Mouse (Mus musculus) G1E (cell line): ENCODE results near the gene Iqcf3. TPM values are rescaled to one million over a fixed set of nuclear protein-coding genes. Genes with fewer than 3 reads are reported as not detected.

ENCODE experiments used
- ATAC-seq: 2 replicates; pipeline ENCODE4 v1.8.0; 2016; ENCODE audit warnings: mild to moderate bottlenecking; ENCODE audit not compliant: insufficient number of reproducible peaks, poor library complexity, low FRiP score, severe bottlenecking; ENCODE audit errors: extremely low read depth
- DNase-seq: peaks from one replicate; pipeline ENCODE4 v3.0.0; 2012; ENCODE audit warnings: low spot score
- H3K27me3 ChIP-seq: 2 replicates; pipeline ENCODE4 v1.6.1; 2012; ENCODE audit warnings: mild to moderate bottlenecking, low read length, inconsistent platforms; ENCODE audit not compliant: insufficient read depth
- H3K36me3 ChIP-seq: replicated peaks from 2 replicates; pipeline ENCODE3; 2012; ENCODE audit warnings: mild to moderate bottlenecking, inconsistent platforms
- H3K4me1 ChIP-seq: 2 replicates; pipeline ENCODE4 v1.6.1; 2012; ENCODE audit warnings: low read depth, low read length, inconsistent platforms, mixed read lengths; ENCODE audit not compliant: insufficient read depth
- H3K4me3 ChIP-seq: 2 replicates; pipeline ENCODE4 v1.5.1; 2012; ENCODE audit warnings: low read depth, mild to moderate bottlenecking, inconsistent platforms, low read length, moderate library complexity, mixed read lengths
- H3K9me3 ChIP-seq: replicated peaks from 2 replicates; pipeline ENCODE4 v1.6.1; 2012; ENCODE audit warnings: inconsistent platforms
- CTCF ChIP-seq: IDR thresholded peaks from 2 replicates; pipeline ENCODE4 v1.5.1; 2012; ENCODE audit warnings: low read depth, low read length, inconsistent platforms, mixed read lengths
- GATA1 ChIP-seq: IDR thresholded peaks from 2 replicates; pipeline ENCODE4 v1.6.1; 2012; ENCODE audit warnings: borderline replicate concordance, low read length, inconsistent platforms, mixed read lengths
- GATA2 ChIP-seq: IDR thresholded peaks from 2 replicates; pipeline ENCODE4 v1.6.1; 2012; ENCODE audit warnings: low read depth, low read length, inconsistent platforms, borderline replicate concordance
- POLR2AphosphoS5 ChIP-seq: IDR thresholded peaks from 2 replicates; pipeline ENCODE4 v1.6.1; 2012; ENCODE audit warnings: low read depth, low read length, inconsistent platforms; ENCODE audit not compliant: insufficient replicate concordance
- TAL1 ChIP-seq: conservative IDR thresholded peaks from 2 replicates; pipeline ENCODE4 v1.6.1; 2012; ENCODE audit warnings: low read depth, low read length, inconsistent platforms, mixed read lengths
- polyA plus RNA-seq: library from polyadenylated mRNA; stranded (reverse); fragments of >175 nt; gene quantifications from 2 replicates; pipeline ENCODE4 v1.2.3, GENCODE M21; 2012
- total RNA-seq, 2 experiments: library from RNA; stranded (forward) in 1 of 2; stranded (reverse) in 1 of 2; fragments of 200-1000 nt in 1 of 2; fragments of >200 nt in 1 of 2; fragmentation: Nextera tagmentation in 1 of 2; gene quantifications; 2 replicates each; pipeline ENCODE4 v1.2.3; 2014 to 2017

The Iqcf3 gene
- total and polyA plus RNA-seq, 3 experiments: not detected

DNA sequence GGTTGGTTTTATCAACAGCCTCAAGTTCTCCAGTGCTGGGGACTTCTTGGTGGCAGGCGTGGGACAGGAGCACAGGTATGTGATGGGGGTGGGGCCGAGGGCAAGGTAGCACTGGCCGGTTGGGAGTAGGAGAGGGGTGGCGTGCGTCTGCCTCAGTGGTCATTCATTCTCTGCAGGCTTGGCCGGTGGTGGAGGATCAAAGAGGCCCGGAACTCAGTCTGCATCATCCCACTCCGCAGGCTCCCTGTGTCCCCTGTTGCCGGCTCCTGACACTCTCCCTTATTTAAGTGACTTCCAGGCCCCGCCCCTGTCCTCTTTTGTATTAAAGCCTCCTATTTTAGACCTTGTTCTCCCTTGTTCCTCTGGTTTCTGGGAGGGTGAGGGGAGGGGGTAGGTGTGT lies 76.4 kb downstream of the Iqcf3 start:
- peaks cover 25% of the 10 kb centered on the region for H3K4me1 ChIP-seq
- DNase-seq (no peak), ATAC-seq (no peak)
- no peak overlapping the region for H3K4me3 ChIP-seq
- TF ChIP-seq CTCF (no peak), POLR2AphosphoS5 (no peak), GATA1 (no peak), TAL1 (no peak), GATA2 (no peak)
- no peaks in the 10 kb centered on the region for H3K9me3 ChIP-seq
- peaks cover 67% of the 10 kb centered on the region for H3K36me3 ChIP-seq
- H3K27me3 ChIP-seq: no peaks in the 10 kb centered on the region

DNA sequence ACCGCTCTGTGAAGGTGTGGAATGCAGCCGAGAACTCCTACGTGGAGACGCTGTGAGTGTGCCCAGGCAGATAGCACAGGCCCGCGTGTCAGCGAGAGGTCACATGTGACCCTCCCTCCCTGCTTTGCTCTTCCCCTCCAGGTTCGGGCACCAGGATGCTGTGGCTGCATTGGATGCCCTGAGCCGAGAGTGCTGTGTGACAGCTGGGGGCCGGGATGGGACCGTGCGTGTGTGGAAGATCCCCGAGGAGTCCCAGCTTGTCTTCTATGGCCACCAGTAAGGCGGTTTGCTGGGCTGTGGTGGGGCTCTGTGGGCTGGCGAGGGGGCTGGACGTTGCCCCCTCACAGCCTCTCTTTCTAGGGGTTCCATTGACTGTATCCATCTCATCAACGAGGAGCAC lies 77.8 kb downstream of the Iqcf3 start:
- DNase-seq (no peak), ATAC-seq (no peak)
- no peaks in the 10 kb centered on the region for H3K9me3 ChIP-seq
- H3K4me3 ChIP-seq: no peak overlapping the region
- peaks cover 73% of the 10 kb centered on the region for H3K36me3 ChIP-seq
- TF ChIP-seq POLR2AphosphoS5 (no peak), GATA2 (no peak), CTCF (no peak), TAL1 (no peak), GATA1 (no peak)
- no peaks in the 10 kb centered on the region for H3K27me3 ChIP-seq
- H3K4me1 ChIP-seq: peaks cover 36% of the 10 kb centered on the region

DNA sequence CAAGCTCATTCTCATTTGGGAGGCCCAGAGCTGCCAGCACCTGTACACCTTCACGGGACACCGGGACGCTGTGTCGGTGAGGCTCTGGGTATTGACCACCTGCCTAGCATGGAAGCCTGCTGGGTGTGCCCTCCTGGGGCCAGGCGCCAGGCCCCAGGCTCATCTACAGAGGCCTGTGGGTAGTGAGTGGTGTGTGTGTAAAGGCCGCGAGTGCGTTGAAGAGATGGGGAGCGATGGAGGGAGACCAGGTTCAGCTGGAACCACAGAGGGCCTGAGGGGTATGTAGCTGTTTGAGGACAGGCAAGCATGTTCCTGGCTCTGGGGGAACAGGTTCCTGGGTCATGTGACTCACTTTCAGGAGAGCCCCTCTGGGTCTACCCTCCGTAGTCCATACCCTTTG lies 78.3 kb downstream of the Iqcf3 start:
- no peak for ATAC-seq
- Histone ChIP-seq H3K9me3 (no peaks in the 10 kb centered on the region), H3K27me3 (no peaks in the 10 kb centered on the region), H3K4me3 (no peak overlapping the region), H3K36me3 (peaks cover 75% of the 10 kb centered on the region), H3K4me1 (peaks cover 39% of the 10 kb centered on the region)
- no peak for DNase-seq
- TF ChIP-seq POLR2AphosphoS5: no peak
- TF ChIP-seq GATA1: no peak

DNA sequence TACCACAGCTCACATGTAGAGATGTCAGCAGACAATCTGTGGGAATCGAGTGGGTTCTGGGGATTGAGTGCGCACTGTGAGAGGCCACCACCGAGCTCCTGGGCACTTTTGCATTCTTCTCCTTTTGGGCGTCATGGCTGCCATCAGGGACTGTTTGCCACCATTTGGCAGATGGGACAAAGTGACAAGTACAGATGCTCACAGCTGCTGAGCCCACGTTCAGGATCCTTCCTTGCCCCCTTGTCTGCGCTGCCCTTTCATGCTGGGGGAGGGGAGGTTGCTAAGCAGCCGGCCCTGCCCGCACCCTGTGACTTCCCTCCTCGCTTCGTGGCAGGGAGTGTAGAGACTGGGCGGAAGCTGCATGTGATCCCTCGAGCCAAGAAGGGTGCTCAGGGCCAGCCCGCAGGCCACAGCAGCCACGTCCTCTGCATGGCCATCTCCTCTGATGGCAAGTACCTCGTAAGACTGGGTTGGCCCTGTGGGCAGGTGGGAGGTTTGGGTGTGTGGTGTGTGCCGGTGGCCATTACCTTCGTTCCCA lies 78.8 kb downstream of the Iqcf3 start:
- Histone ChIP-seq H3K9me3 (no peaks in the 10 kb centered on the region), H3K4me3 (no peak overlapping the region), H3K36me3 (peaks cover 75% of the 10 kb centered on the region), H3K4me1 (peaks cover 43% of the 10 kb centered on the region), H3K27me3 (no peaks in the 10 kb centered on the region)
- ATAC-seq: no peak
- TF ChIP-seq GATA2: no peak
- no peak for TF ChIP-seq GATA1
- no peak for TF ChIP-seq CTCF
- no peak for TF ChIP-seq POLR2AphosphoS5
- no peak for TF ChIP-seq TAL1
- no peak for DNase-seq

DNA sequence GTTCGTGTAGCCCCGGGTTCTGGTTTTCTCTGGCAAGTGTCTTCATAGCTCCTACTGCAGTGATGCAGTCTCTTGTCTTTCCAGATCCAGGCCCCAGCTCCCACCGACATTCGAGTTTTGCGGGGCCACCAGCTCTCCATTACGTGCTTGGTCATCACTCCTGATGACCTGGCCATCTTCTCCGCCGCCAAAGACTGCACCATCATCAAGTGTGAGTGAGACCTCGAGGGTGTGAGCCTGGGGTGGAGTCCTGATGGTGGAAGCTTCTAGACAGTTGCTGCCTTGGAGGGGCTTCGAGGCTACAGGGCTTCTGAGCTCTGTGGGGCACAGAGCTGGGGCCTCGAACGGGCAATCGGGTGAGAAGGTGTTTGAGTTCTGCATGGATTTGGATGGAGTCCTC lies 79.8 kb downstream of the Iqcf3 start:
- H3K4me1 ChIP-seq: peaks cover 43% of the 10 kb centered on the region
- peaks cover 75% of the 10 kb centered on the region for H3K36me3 ChIP-seq
- H3K9me3 ChIP-seq: no peaks in the 10 kb centered on the region
- no peaks in the 10 kb centered on the region for H3K27me3 ChIP-seq
- no peak for TF ChIP-seq TAL1
- no peak for TF ChIP-seq GATA1
- TF ChIP-seq CTCF: no peak
- TF ChIP-seq GATA2: no peak
- no peak for TF ChIP-seq POLR2AphosphoS5
- ATAC-seq (no peak), DNase-seq (no peak)
- no peak overlapping the region for H3K4me3 ChIP-seq

DNA sequence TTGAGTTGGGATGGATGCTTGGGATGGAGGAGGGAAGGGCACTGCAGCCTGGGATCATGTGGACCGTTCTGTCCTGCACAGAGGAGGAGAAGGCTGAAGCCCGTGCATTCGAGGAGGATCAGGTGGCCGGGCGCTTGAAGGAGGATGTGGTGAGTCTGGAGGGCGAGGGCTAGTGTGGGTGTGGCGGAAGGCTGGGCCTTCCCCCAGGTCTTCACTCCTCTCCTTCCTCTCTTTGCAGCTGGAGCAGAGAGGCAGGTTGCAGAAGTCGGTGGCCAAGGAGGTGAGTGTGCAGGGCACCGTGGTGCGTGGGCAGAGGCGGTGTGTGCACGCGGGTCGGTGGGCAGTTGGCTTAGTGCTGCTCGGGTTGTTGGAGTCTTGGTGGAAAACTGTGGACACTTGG lies 80.4 kb downstream of the Iqcf3 start:
- no peak overlapping the region for H3K4me3 ChIP-seq
- H3K9me3 ChIP-seq: no peaks in the 10 kb centered on the region
- no peaks in the 10 kb centered on the region for H3K27me3 ChIP-seq
- no peak for ATAC-seq
- TF ChIP-seq GATA1: no peak
- TF ChIP-seq POLR2AphosphoS5: no peak
- TF ChIP-seq GATA2: no peak
- TF ChIP-seq TAL1: no peak
- TF ChIP-seq CTCF: no peak
- peaks cover 74% of the 10 kb centered on the region for H3K36me3 ChIP-seq
- no peak for DNase-seq
- peaks cover 49% of the 10 kb centered on the region for H3K4me1 ChIP-seq

DNA sequence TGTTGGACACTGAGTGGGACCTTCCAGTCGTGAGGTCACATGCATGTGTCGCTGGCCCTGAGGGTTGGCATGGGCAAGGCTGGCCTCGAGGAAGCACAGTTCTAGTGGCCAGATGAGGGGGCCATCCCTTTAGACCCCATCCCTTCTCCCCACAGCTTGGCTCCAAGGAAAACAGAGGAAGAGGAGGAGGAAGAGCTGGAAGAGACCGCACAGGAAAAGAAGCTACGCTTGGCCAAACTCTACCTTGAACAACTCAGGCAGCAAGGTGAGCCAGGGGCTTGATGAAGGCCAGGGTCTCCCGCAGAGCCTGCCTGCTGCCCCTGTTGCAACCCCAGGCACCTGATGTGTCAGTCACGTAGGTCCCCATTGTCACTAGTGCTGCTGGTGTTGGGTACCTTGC lies 80.9 kb downstream of the Iqcf3 start:
- TF ChIP-seq GATA2: no peak
- TF ChIP-seq TAL1: no peak
- no peak for TF ChIP-seq POLR2AphosphoS5
- TF ChIP-seq CTCF: no peak
- TF ChIP-seq GATA1: no peak
- no peak for ATAC-seq
- H3K4me3 ChIP-seq: no peak overlapping the region
- H3K27me3 ChIP-seq: no peaks in the 10 kb centered on the region
- DNase-seq: no peak
- H3K9me3 ChIP-seq: no peaks in the 10 kb centered on the region
- H3K4me1 ChIP-seq: peaks cover 55% of the 10 kb centered on the region
- peaks cover 69% of the 10 kb centered on the region for H3K36me3 ChIP-seq
